Mouse (Mus musculus): ENCODE measurements at regions not wholly inside any gene's neighbourhood (a gene's known extent, or its start where the extent isn't known, plus 50 kb on each side); places are given as distances from the start of the nearest gene placed in this dataset.

- Histone ChIP-seq H3K4me1 (ENCODE audit: control insufficient read depth, insufficient read depth, low read length) (no peaks in the 10 kb centered on the region), H3K4me3 (ENCODE audit: insufficient read depth, low read depth, low read length) (no peak overlapping the region), H3K27me3 (ENCODE audit: control insufficient read depth, insufficient read depth, low read length) (no peaks in the 10 kb centered on the region), H3K79me2 (ENCODE audit: control insufficient read depth, insufficient read depth, low read length) (no peaks in the 10 kb centered on the region), H3K27ac (replicated peaks; ENCODE audit: insufficient read depth, low read depth, low read length) (no peak overlapping the region), H3K36me3 (ENCODE audit: control insufficient read depth, insufficient read depth, low read length) (no peaks in the 10 kb centered on the region), H3K9ac (ENCODE audit: low read depth, low read length) (no peak overlapping the region)
- no peak for TF ChIP-seq CTCF (IDR thresholded peaks at IDR 0.05; ENCODE audit: low read depth, low read length)
- no peak for TF ChIP-seq POLR2A (IDR thresholded peaks at IDR 0.05; ENCODE audit: extremely low read depth, insufficient read depth, low read length)
- no peak for DNase-seq (ENCODE audit: extremely low read depth, low read depth, low spot score)
- WGBS = 39% methylated on average over 10 of the region's 10 CpGs
Measured at GRCm38 (mm10) chr6:136255726-136256512, 71.4 kb upstream of the Gm8994 start.

- no peaks in the 10 kb centered on the region for H3K27me3 ChIP-seq (ENCODE audit: control insufficient read depth, insufficient read depth, low read length)
- no peak for TF ChIP-seq POLR2A (IDR thresholded peaks at IDR 0.05; ENCODE audit: extremely low read depth, insufficient read depth, low read length)
- TF ChIP-seq CTCF (IDR thresholded peaks at IDR 0.05; ENCODE audit: low read depth, low read length) = no peak
- DNase-seq (ENCODE audit: extremely low read depth, low read depth, low spot score) = no peak
- no peaks in the 10 kb centered on the region for H3K36me3 ChIP-seq (ENCODE audit: control insufficient read depth, insufficient read depth, low read length)
- WGBS = 77% methylated on average over 6 of the region's 6 CpGs
- H3K4me1 ChIP-seq (ENCODE audit: control insufficient read depth, insufficient read depth, low read length) = no peaks in the 10 kb centered on the region
- no peaks in the 10 kb centered on the region for H3K79me2 ChIP-seq (ENCODE audit: control insufficient read depth, insufficient read depth, low read length)
- H3K27ac ChIP-seq (replicated peaks; ENCODE audit: insufficient read depth, low read depth, low read length) = no peak overlapping the region
- H3K9ac ChIP-seq (ENCODE audit: low read depth, low read length) = no peak overlapping the region
- H3K4me3 ChIP-seq (ENCODE audit: insufficient read depth, low read depth, low read length) = no peak overlapping the region
Measured at GRCm38 (mm10) chr6:136275742-136276141, 51.6 kb upstream of the Gm8994 start.

- H3K4me1 ChIP-seq (ENCODE audit: control insufficient read depth, insufficient read depth, low read length) = no peaks in the 10 kb centered on the region
- H3K27ac ChIP-seq (replicated peaks; ENCODE audit: insufficient read depth, low read depth, low read length) = no peak overlapping the region
- no peaks in the 10 kb centered on the region for H3K36me3 ChIP-seq (ENCODE audit: control insufficient read depth, insufficient read depth, low read length)
- no peak for DNase-seq (ENCODE audit: extremely low read depth, low read depth, low spot score)
- no peak overlapping the region for H3K9ac ChIP-seq (ENCODE audit: low read depth, low read length)
- TF ChIP-seq CTCF (IDR thresholded peaks at IDR 0.05; ENCODE audit: low read depth, low read length) (no peak), POLR2A (IDR thresholded peaks at IDR 0.05; ENCODE audit: extremely low read depth, insufficient read depth, low read length) (no peak)
- no peak overlapping the region for H3K4me3 ChIP-seq (ENCODE audit: insufficient read depth, low read depth, low read length)
- WGBS = 79% methylated on average over 2 of the region's 2 CpGs
- no peaks in the 10 kb centered on the region for H3K79me2 ChIP-seq (ENCODE audit: control insufficient read depth, insufficient read depth, low read length)
- H3K27me3 ChIP-seq (ENCODE audit: control insufficient read depth, insufficient read depth, low read length) = no peaks in the 10 kb centered on the region
Measured at GRCm38 (mm10) chr6:136276771-136277170, 50.6 kb upstream of the Gm8994 start.

Measured in liver, adult 2 months (tissue).